Mouse (Mus musculus) heart, adult 2 months (tissue): Measurements from ENCODE around the gene Dnajb1.

Experiments used
- CTCF ChIP-seq: fragments of 200-600 bp; IDR thresholded peaks from 2 replicates; pipeline ENCODE4 v1.8.1; 2022; ENCODE audit warnings: antibody characterized with exemption, mild to moderate bottlenecking, moderate library complexity
- EP300 ChIP-seq: fragments of 200-500 bp; IDR thresholded peaks from 2 replicates; pipeline ENCODE4 v1.6.1; 2011; ENCODE audit warnings: low read depth, low read length, control low read depth; ENCODE audit not compliant: insufficient read depth
- POLR2A ChIP-seq: fragments of 200-500 bp; IDR thresholded peaks from 2 replicates; pipeline ENCODE4 v1.6.1; 2011; ENCODE audit warnings: mild to moderate bottlenecking, low read depth, low read length, control low read depth; ENCODE audit not compliant: insufficient read depth

- TF ChIP-seq EP300 (no peak), CTCF (no peak), POLR2A (no peak)
Observed at GRCm38 (mm10) chr8:83593325-83594166, 14.4 kb upstream of the Dnajb1 start.
